Mouse (Mus musculus) embryonic facial prominence, embryonic 10.5 days (tissue): ENCODE measurements around the gene Rps29. TPM values are rescaled to one million over a fixed set of nuclear protein-coding genes. Genes with fewer than 3 reads are reported as not detected.

ENCODE experiments used
- microRNA-seq: library from miRNA; unstranded; fragments of <30 nt; microRNA quantifications from one replicate; pipeline ENCODE4, GENCODE M21; 2017
- polyA plus RNA-seq: library from polyadenylated mRNA; unstranded; fragments of >200 nt; fragmentation: Nextera tagmentation; extraction: Ambion mirVana; gene quantifications from 2 replicates; pipeline ENCODE4 v1.2.1, GENCODE M21; 2016

The Rps29 gene
- polyA plus RNA-seq, 1 experiment from 2014 or later, result 1,397 TPM

Small RNAs within 50 kb of the gene (microRNA-seq; reads per million reads assigned to microRNA genes)
- gene Gm47287, result not detected
- gene Gm47295, result 0.91 reads per million

Other genes with a start within 250 kb of the Rps29 start
- 29.4 and 31.2 TPM in 2 replicates for gene Lrr1, start 9.6 kb upstream of the Rps29 start, polyA plus RNA-seq
- gene Rpl36al, start 24.9 kb upstream of the Rps29 start, polyA plus RNA-seq, result 553 and 593 TPM in 2 replicates
- 29.6 and 30.4 TPM in 2 replicates for gene Mgat2, start 25.0 kb upstream of the Rps29 start, polyA plus RNA-seq
- 57.7 and 57.9 TPM in 2 replicates for gene Gm49383, start 37.9 kb upstream of the Rps29 start, polyA plus RNA-seq
- 15.4 and 17.0 TPM in 2 replicates for gene Dnaaf2, start 39.2 kb upstream of the Rps29 start, polyA plus RNA-seq
- 48.2 and 49.0 TPM in 2 replicates for gene Gm49384, start 45.1 kb upstream of the Rps29 start, polyA plus RNA-seq
- 28.8 and 32.0 TPM in 2 replicates for gene Pole2, start 69.0 kb upstream of the Rps29 start, polyA plus RNA-seq
- 1.8 and 4.0 TPM in 2 replicates for gene Klhdc1, start 82.0 kb upstream of the Rps29 start, polyA plus RNA-seq
- 205 and 213 TPM in 2 replicates for gene Klhdc2, start 137.5 kb upstream of the Rps29 start, polyA plus RNA-seq
- 95.0 and 98.7 TPM in 2 replicates for gene Nemf, start 198.0 kb upstream of the Rps29 start, polyA plus RNA-seq
- 37.4 and 38.7 TPM in 2 replicates for gene Arf6, start 213.0 kb upstream of the Rps29 start, polyA plus RNA-seq
- gene Gm9887, start 213.3 kb upstream of the Rps29 start, polyA plus RNA-seq, result 0.90 and 1.5 TPM in 2 replicates